Mouse (Mus musculus) thymus, postnatal 4 days (tissue): ENCODE measurements at regions not wholly inside any gene's neighbourhood (a gene's known extent, or its start where the extent isn't known, plus 50 kb on each side); places are given as distances from the start of the nearest gene placed in this dataset.

ENCODE experiments used
- DNase-seq: peaks from one replicate; pipeline ENCODE4 v3.0.0; 2021

DNA sequence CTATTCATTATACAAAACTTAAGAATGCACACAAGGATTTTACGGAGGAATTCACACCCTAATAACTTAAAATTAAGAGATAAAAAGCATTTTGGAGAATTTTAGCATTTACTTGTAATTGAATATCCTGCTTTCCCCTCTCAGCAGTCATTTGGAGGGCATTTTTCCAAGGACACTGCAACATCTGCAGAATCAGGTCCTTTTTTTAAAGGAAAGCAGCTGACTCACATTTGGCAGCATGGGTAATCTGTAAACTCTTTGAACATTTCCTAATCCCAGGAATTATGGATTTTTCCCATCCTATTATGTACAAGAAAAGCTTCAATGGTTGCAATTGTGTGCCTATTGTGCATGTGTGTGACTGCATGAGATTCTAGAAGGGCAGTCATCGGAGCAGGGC is 112.0 kb downstream of the Gm19410 start:
- no peak for DNase-seq

DNA sequence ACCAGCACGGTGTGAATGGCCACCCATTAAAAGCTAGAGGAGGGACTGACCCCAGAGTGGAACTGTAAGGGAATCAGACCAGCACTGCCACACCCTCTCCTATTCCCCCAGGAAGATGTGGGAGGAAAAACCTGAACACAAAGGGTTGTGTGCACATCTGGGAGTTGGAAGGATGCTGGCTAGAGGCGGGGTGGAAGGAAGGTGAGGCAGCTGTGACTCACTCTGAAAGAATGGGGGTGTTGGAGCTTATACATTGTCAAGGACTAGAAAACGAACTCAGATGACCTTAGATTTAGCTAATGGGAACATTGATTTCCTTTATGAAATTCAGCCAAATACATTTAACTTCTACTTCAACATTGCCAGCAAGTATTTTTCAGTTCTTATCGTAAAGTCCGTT is 116.2 kb downstream of the Gm19410 start:
- no peak for DNase-seq

DNA sequence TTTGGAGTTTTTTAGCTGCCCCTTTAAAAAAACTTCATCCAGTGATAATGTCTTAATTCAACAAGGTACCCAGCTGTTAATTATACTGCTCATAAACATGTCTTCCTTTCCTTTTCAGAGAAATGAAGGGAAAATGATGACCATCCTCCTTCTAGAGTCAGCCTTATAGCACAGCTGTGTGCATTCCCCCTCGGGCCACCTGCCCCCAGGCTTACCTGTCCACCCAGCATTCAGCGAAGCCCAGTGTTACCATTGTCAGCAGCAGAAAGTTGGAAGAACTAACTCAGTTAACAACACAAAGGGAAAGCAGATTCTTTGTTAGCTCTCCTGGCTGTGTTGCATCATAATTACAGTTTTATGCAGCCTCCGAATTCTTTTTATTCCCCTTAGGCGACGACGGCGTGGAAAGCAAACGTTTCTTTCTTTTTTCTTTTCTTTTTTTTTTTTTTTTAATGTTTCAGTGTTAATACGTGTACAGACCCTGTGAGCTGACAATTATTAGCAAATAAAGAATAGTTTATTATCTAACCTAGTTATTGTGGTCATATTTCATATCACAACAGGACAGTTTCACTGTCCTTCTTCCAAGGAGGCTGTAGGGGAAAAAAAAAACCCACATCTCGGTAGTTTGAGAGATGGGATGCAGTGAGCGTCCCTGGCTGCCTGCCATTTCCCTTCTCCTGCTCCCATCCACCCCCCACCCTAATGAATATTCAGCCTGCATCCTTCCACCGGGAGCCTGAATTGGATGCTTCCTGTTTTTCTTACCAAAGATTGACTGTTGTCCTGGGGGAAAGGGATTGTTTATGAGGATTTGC is 117.3 kb downstream of the Gm19410 start:
- no peak for DNase-seq

DNA sequence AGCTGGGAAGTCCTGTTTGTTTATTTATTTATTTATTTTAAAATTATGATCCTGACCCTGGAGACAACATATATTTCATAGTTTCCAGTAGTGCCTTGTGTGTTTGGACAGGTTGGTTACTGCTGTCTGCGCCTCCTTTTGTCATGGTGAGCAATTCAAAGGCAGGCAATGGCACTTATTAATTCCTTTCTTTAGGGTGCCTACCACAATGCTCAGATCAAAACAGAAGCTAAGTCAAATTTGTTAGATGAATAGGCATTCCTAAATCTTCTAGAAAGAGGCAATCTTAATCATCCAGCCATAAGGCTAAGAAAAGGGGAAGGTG is 117.8 kb downstream of the Gm19410 start:
- DNase-seq: no peak

DNA sequence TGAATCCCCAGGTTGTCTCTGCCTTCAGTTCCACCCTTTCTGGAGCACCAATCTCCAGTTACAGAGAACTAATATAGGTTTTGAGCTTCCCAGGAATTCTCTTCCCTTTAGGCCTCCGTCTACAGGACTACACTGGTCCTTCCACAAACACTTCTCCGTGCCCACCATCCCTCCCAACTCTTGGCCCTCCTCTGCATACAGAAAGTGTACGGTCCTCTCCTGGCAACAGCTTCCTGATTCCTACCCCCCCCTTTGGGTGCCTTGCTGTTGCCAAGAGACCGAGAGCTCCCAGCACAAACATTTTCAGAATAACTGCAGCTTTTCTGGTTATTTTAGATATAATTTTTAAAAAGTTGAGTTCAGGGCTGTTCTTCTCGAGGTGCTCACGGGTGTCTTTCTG is 119.0 kb downstream of the Gm19410 start:
- no peak for DNase-seq

DNA sequence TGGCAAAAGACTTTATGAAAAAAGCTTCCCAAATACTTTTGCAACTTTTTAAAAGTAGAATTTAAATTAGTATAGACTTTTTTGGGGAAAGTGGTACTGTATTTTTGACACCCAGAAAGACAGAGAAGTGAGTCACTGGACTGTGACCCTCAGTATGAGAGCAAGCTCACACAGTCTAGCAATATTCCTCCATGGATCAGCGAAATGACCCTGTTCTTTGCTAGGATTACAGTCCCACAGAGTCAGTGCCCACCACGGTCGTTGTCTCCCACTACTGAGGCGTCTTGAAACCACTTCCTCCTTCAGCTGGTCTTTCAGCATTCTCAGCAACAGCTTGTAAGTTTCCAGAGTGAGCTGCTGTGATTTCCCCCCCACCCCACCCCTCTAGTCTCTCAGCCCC is 124.5 kb downstream of the Gm19410 start:
- no peak for DNase-seq

DNA sequence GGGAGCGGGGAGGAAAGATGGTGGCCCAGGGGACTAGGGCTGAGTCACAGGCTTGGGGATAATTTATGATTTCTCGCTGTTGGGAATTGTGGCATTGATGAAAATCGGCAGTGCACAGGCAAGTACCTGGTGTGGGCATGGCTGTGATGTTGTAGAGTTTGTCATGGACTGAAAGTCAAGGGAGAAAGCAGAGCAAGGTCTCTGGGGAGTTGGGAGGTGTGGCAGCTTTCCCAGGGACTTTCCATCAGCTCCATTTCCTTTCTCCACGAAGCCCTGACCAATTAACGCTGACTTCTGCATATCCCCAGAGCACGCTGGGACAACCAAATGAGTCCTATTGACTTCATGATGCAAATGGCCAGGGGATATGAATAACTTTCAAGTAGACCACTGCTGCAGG is 126.2 kb downstream of the Gm19410 start:
- DNase-seq: no peak

DNA sequence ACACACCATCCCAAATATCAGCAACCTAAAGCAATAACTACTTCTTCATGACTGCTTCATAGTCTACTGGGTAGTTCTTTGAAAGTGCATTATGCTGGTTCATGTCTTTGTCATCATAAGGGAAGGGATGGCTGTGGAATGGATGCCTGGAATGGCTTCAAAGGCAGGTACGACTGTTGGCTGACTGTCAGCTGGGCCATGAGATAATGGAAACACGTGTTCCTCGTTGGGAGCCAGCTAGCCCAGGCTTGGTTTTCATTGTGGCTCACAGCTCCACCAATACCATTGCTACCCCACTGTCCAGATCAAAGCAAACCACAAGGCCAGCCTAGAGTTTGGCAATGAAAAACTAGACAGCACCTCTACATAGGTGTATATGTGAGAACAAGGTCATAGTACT is 132.9 kb downstream of the Gm19410 start:
- no peak for DNase-seq

DNA sequence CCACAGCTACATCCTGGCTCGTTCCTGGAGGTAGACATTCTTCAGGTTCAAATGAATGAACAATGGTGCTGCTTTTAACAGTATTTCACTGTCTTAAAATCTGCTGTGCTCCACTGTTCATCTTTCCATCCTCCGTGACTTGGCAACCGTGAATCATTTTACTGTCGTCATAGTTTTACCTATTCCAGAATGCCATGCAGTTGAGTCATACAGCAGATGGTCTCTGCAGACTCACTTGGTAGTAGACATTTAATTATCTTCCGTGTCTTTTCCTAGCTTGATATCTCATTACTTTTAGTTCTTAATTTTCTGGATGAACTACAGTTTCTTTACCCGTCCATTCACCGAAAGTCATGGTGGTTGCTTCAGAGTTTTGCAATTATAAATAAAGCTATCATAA is 135.9 kb downstream of the Gm19410 start:
- DNase-seq: no peak

DNA sequence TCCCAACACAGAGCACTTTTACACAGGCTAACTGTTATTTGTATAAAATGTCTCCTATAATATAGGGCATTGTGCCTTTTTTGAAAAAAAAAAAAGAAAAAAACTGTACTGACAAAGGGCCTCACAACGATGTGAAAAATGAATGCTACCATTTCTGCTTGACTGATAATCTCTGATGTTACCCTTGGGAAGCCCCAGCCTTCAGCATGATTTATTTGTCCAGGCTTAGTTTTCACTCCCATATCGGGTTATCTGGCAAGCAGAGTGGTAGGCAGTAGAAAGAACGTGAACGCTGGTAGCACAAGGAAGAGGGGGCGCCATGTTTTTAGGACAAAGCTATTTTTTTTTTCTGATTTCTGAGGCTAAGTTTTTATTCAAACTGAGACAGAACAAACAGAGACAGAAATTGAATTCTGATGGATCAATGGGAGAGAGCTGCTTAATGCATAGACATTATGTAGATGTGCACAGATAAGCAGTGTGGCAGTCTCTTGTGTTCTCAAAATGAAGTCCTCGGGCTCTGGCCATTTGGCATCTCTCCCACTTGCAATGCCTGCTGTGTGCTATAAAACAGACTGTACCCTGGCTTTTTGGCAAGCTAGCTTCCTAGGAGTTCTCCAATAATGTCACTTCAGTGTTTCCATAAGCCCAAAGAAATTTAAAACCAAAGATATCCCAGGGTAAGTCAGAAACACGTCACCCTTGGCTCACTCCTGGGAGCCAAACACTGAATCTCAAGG is 139.3 kb downstream of the Gm19410 start:
- no peak for DNase-seq

DNA sequence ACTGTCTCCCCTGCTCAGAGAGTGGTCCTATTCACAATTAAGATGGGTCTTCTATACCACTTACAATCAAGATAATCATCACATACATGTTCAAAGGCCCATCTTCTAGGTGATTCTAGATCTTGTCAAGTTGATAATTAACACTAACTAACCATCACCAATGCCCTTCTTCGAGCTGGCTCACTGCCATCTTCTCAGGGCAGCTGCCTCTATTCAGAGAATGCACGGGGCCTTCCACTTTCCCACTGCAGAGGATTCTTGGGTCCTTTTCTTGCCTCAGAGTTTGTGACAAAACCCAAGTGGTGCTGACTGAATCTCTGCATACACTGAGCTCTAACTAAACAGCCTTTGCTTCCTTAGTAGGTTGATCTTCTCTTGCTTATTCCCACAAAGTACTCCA is 142.4 kb downstream of the Gm19410 start:
- DNase-seq: no peak

DNA sequence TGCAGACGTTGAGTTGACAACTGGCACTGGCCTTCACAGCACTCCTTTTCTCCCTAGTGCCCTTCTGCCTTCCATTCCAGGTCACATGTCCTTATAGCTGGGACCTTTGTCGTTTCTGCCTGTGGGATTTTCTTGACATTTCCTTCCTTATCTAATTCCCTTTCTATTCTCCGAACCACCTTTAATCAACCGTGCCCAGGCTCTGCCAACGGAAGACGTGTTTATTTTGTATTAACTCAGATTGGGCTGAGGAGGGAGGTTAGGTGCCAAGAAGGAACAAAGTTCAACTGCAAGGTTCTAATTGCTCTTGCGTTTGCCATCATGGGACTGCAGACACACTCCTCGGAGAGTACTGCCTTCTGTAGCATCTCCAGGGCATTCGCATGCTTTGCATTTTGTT is 146.7 kb downstream of the Gm19410 start:
- no peak for DNase-seq

DNA sequence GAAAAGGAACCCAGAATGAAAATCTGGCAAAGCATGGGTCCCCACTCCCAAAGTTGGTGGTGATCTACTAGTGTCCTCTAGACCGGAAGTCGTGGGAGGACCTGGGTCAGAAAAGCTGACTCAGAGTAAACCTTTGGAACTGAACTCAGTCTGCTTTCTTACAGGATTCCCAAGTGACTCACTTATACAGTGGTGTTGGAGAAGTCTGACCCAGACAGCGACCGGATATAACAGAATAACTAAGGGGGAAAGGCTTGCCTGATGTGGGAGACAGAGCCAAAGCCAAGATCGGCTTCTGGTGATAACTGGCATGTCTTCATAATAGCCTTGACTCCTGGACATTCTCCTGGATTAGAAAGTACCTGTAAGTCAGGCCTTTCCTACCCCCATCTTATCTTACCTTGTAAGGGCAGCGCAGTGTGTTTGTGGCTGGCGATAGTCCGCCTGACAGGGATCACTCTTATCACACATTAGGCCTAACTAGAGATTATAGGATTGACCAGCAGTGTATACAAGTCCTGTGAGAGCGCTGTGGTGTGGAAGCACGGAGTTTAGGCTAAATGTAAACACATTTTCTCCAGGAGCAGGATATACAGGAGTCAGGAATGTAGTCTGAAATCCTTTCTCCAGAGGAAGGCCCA is 150.4 kb downstream of the Gm19410 start:
- no peak for DNase-seq

DNA sequence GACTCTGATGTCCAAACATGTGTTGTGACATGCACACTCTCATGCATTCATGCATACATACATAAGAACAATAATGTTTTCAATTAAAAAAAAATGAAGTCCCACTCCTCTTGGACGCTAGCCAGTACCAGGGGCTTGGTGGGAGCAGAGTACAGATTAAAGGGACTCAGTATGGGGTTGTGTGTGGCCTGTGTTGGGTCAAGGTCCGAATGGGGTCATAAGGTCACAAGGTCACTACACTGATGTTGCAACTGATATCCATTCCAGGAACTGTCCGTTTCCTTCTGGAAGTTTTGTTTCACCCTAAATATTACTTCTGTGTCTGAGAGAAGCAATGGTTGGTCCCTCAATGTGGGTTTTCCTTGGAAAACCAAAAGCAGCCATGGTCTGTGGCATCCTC is 152.0 kb downstream of the Gm19410 start:
- no peak for DNase-seq

DNA sequence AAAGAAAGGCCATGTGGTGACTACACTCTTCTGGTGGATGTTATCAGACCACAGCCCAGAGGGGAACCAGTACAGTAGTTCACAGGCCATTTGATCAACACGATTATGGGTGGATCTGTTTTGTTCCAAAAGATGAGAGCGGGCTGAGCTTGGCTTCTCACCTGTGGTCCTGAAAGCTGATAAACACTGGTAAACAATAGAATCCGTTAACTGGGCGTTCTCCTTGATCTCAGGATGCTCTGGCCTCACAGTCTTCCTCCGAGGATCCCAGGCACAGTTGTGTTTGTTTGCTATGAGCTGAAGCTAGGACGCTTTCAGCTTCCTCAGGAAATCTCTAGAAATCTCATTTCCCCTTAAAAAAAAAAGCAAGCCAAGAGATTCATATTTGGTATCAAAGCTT is 153.9 kb downstream of the Gm19410 start:
- DNase-seq: no peak

DNA sequence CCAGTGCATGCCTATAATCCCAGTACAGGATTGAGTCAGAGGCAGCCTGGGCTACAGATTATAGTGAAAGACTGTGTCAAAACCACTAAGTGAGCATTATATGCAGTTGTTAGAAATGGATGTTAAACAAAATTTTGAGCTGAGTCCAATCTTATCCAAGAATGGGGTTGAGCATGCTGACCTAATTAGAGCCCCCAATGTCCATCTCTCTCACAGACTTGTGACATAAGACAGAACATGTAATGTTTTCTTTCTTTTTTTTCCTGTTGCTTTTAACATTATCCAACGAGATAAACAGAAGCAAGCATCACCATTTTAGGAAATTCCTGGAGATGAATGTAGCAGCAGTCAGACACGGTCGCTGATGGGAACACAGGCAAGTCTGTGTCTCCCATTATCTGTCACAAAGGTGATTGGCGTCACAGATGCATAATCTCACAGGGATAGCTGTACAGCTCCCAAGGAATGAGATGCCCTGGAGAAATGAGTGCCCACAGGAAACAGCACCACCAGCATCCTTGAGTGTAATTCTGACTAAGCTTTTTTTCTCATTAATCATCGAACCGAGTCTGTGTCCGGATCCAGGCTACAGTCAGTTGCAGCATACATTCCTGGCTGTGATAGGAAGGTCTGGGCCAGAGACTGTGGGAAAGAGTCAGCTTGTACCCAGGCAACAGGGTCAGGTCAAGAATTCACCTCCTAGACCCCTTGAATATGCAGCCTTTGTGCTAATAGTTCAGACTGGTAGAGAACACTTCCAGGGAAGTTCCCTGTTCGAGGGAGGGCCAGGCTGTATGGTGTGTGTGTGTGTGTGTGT is 154.5 kb downstream of the Gm19410 start:
- no peak for DNase-seq

DNA sequence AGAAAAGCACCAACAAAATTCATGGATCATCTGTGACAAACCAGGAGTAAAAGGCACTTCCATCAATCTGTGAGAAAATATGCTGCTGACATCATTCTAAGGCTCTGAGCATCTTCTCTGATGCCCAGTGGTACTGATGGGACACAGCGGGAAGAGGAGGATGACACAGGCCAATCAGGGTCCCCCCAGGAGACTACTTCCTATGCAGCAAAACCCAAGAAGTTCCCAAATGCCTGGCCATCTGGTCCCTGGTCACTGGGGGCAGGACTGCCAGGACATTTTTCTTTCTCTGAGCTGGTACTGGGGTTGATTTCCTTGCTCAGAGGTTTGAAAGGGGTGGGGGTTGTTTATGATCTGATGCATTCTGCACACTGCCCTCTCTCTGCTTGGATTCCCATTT is 158.4 kb downstream of the Gm19410 start:
- DNase-seq: no peak

DNA sequence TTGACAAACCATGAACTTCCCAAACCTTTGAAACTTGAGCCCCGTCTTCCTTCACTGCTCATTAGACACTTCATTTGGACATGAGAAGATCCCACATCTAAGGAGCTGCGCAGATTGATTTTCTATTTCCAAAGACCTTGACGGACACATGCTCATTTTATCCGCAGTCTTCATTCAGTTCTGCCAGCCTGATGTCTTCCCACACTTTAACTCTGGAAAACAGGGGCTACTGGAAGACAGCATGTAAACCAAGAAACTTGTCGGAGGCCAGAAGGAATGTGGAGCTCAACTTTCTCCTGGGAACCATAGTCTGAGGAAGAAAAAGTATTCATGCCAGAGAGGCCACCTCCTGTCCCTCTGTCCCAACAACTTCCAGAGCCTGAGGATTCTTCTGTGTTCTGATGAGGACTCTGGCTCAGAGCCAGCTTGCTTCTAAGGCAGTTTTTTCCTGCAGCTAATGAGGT is 161.8 kb downstream of the Gm19410 start:
- no peak for DNase-seq

DNA sequence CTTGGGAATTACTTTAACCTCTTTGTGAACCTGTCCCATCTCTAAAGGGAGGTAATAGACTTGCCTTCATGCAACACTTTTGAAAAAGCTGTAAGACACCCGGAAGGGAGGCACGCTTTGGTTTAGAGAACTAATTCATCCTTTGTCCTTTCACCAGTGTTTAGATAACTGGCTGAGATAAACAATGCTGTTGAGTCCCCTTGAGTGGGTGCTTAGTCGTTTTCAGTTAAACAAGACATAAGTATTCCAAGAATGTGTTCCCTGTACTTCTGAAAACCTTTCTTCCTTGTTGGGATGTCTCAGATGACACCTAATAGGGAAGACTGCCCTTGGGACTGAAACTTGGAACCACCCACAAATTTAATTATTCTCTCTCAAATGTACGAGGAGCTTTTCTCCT is 164.7 kb downstream of the Gm19410 start:
- no peak for DNase-seq

DNA sequence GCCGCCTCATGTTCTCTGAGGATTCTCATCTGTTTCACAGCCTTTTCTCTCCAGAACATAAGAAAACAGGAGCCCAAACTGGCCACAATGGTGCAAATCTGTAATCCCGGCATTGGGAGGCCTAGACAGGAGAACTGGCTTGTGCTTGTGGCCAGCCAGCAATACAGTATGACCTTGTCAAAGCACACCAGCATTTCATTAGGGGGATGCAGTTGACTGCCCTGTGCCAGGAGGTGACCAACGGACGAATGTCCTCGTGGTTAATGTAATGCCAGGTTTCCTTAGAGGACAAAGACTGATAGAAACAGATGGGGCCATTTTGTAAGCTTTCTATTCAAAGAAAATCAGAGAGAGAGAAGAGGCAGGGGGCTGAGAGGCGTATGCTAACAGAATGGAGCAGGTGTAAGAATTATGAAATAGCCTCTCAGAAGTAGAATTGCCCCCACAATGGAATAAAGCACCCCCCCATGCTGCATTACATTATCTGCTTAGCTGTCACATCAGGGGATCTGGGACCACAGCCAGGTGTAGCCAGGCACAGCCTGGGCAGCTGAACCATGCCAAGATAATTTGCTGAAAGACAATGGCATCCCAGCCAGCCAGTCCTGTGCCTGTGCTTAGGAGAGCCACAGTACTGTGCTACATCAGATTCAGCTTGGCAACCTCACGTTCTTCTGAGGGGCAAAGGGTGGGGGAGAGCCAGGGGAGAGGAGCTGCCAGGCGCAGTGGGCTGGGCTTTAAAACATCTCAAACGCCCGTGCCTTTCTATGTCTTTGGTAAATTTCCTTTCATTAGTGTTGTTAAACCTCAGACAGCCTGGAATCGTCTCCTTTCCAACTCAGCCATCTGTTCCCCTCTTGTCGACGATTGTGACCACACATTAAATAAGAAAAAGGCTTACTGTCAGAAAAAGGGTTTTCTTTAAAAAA is 167.9 kb downstream of the Gm19410 start:
- DNase-seq: no peak

DNA sequence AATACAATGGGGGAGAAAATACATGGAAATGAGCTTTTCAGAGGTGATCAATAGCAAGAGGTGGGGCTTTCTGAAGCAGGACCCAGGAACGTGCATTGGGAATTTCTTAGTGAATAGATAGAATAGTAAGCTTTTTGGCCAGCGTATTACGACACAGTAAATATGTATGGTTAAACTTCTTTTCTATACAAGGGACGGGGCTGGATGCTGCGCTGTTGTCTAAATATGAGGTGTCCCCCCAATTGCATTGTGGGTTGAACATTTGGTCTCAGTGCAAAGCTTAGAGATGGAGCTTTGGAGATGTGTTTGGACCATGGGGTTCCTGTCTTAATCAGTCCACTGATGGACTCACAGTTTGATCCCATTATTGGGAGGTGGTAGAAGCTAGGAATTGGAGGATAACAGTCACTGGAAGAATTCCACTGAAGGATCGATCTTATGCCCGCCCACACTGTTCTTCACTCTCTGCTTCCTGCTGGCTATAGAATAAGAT is 168.6 kb downstream of the Gm19410 start:
- DNase-seq: no peak

DNA sequence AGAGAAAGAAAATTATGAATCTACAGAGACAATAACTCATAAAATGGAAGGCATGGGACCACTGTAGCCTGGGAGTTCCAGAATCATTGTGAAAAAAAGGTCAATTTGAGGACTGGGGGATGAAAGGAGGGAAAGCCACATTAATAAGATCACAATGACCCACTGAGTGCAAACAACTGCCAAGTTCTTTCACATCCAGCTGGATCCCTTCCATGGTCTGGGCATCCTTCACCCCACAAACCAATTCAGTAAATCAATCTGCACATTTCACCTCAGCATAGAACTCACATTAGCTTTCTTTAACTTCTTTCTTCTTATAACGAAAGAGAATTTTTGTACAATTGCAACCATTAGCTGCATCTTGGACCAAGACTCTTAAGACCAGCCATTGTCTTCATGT is 169.4 kb downstream of the Gm19410 start:
- DNase-seq: no peak
